Mouse (Mus musculus) heart, embryonic 11.5 days (tissue): ENCODE data around the gene Crtc1. TPM values are rescaled to one million over a fixed set of nuclear protein-coding genes. Genes with fewer than 3 reads are reported as not detected.

Source experiments
- ATAC-seq: fragments of 200-750 bp; cut with Nextera tagmentation; replicated peaks from 2 replicates; pipeline ENCODE4 v1.8.0; 2017; ENCODE audit warnings: moderate library complexity; ENCODE audit not compliant: insufficient number of reproducible peaks, low FRiP score, low TSS enrichment
- H3K27ac ChIP-seq: fragments of 300-500 bp; sonication (generic); 2 replicates; pipeline ENCODE4 v1.5.1; 2014; ENCODE audit warnings: mild to moderate bottlenecking, low read depth, low read length
- H3K27me3 ChIP-seq: fragments of 300-500 bp; sonication (generic); 2 replicates; pipeline ENCODE4 v1.6.1; 2014; ENCODE audit warnings: mild to moderate bottlenecking, low read length, mixed read lengths; ENCODE audit not compliant: control insufficient read depth, insufficient read depth
- H3K36me3 ChIP-seq: fragments of 300-500 bp; sonication (generic); 2 replicates; pipeline ENCODE4 v1.6.1; 2014; ENCODE audit warnings: mild to moderate bottlenecking, low read length, moderate library complexity, mixed read lengths; ENCODE audit not compliant: control insufficient read depth, insufficient read depth
- H3K4me1 ChIP-seq: fragments of 300-500 bp; sonication (generic); 2 replicates; pipeline ENCODE4 v1.6.1; 2014; ENCODE audit warnings: low read length; ENCODE audit not compliant: control insufficient read depth, insufficient read depth
- H3K4me2 ChIP-seq: fragments of 300-500 bp; sonication (generic); 2 replicates; pipeline ENCODE4 v1.6.1; 2014; ENCODE audit warnings: mild to moderate bottlenecking, moderate library complexity
- H3K4me3 ChIP-seq: fragments of 300-500 bp; sonication (generic); 2 replicates; pipeline ENCODE4 v1.5.1; 2014; ENCODE audit warnings: low read depth, low read length
- H3K9ac ChIP-seq: fragments of 300-500 bp; sonication (generic); 2 replicates; pipeline ENCODE4 v1.6.1; 2014; ENCODE audit warnings: mild to moderate bottlenecking, low read depth, low read length, moderate library complexity
- H3K9me3 ChIP-seq: fragments of 300-500 bp; sonication (generic); replicated peaks from 2 replicates; pipeline ENCODE4 v1.6.1; 2016; ENCODE audit warnings: low read length; ENCODE audit not compliant: control insufficient read depth
- WGBS: fragments of 180-500 bp; shearing (Covaris S2); extraction: QIAGEN DNeasy Blood & Tissue Kit; methylation state at CpG from one replicate; pipeline ENCODE4 v1.1.7; 2014; ENCODE audit not compliant: insufficient replicate concordance; 5-methylcytosine and 5-hydroxymethylcytosine counted together
- polyA plus RNA-seq: library from polyadenylated mRNA; unstranded; fragments of >200 nt; fragmentation: Nextera tagmentation; extraction: Ambion mirVana; gene quantifications from 2 replicates; pipeline ENCODE4 v1.2.1, GENCODE M21; 2014

Gene Crtc1
- 11.6 and 13.5 TPM in 2 replicates for polyA plus RNA-seq

DNA sequence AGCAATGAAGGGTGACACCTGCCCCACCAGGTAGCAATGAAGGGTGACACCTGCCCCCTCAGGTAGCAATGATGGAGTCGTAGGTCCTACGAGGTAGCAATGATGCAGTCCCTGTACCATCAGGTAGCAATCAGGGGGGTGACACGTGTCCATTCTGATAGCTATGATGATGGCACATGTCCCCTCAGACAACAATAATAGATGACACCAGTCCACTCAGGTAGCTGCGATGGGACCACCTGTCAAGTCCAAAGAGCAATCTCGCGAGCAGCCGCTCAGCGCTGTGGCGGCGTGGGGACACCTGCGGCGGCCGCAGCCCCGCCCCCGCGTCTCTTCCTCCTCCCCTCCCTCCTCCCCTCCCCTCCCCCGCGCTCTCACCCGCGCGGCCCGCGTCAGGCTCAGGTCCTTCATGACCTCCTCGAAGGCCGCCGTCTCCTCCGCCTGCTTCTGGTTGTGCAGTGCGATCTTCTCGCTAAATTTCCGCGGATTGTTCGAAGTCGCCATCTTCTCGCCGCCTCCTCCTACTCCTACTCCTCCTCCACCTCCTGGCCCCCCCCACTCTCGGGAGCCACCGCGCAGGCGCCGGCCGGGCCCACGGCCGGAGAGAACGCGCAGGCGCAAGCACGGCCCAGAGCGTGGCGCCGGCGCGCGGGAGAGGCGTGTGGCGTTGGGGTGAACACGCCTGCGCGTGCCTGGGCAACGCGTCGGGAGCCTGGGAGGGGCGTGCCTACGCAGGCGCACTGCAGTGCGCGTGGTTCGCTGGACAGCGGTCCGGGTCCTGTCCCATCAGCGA lies at the start of gene Crtc1:
Gene Crtc1, minus strand, starts transcription at position 525 of the 793 bp plus-strand sequence.
- Histone ChIP-seq H3K27ac (peak within 1 kb of the TSS; percentile 81), H3K4me3 (peak within 1 kb of the TSS; percentile 77), H3K4me2 (peak within 1 kb of the TSS; percentile 96), H3K9ac (peak within 1 kb of the TSS; percentile 77), H3K9me3 (no peaks in the 10 kb centered on the region), H3K4me1 (peaks cover 4% of the 10 kb centered on the region; the same call in 1 of the 2 replicates), H3K36me3 (no peaks in the 10 kb centered on the region), H3K27me3 (no peaks in the 10 kb centered on the region)
- peak; percentile 97 for ATAC-seq
- under 1% methylated on average over 67 of the region's 70 CpGs for WGBS

DNA sequence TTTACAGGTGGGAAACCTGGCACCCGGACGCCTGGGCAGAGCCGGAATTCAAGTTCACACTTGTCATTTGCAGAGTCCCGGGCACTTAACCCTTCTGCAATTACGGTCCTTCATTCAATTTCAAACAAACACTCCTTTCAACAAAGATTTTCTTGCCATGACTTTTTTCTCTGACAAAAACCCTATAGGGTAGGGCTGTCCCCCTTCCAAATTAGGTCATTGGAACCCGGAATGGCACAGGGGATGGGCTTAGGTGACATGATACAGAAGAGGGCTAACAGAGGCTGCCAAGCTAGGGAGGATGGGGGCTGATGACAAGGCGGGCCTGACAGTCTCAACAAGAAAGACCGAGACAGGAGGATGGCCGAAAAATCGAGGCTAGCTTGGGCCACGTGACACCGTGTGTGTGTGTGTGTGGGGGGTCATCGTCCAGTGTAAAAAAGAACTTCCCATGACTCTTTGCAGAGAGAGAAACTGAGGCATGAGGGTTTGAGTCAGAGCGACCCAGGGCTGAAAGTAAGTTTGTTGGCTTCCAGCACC lies 49.6 kb upstream of the Crtc1 start:
- Histone ChIP-seq H3K4me2 (peak overlapping the region; percentile 70), H3K9ac (peak overlapping the region; percentile 46; the same call in 1 of the 2 replicates), H3K4me3 (peak overlapping the region; percentile 46), H3K27ac (no peak overlapping the region), H3K4me1 (peaks cover 44% of the 10 kb centered on the region), H3K27me3 (peaks cover 98% of the 10 kb centered on the region), H3K36me3 (no peaks in the 10 kb centered on the region), H3K9me3 (no peaks in the 10 kb centered on the region)
- ATAC-seq = no peak
- WGBS = 2% methylated on average over 14 of the region's 14 CpGs

DNA sequence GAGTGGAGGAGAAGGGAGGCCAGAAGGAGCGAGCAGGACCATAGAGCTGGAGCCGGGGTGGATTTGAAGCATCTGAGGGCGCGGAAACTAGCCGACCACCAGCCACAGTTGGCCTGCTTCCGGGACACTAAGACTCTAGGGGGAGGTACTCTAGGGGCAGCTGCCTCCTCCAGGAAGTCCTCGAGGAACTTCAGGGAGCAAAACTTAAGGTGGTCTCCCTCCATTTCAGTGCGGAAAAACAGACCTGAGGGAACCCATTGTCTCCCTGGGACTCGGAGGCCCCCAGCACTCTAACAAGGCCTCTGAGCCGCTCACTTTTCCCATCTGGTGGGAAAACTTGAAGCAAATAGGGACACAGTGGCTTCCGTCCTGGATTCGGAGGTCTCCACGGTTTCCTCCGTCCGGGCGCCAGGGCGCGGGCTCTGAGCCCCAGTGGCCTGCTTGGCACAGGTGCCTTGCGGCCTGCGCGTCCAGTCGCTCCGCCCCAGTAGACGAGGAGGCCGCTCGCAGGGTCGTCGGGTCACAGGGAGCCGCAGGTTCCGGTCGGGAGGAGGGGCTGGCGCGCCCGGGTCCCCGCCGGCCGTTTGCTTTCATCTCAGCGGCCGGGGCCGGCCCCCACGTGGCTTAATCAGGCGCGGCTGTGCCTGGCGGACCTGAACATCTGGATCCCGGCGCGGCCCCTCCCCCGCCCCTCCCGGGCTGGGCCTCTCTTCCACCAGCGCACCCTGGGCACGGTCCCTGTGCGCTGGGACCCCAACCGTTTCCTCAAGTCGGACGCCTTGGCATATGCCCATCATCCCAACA lies 48.8 kb upstream of the Crtc1 start:
- H3K9me3 ChIP-seq = no peaks in the 10 kb centered on the region

DNA sequence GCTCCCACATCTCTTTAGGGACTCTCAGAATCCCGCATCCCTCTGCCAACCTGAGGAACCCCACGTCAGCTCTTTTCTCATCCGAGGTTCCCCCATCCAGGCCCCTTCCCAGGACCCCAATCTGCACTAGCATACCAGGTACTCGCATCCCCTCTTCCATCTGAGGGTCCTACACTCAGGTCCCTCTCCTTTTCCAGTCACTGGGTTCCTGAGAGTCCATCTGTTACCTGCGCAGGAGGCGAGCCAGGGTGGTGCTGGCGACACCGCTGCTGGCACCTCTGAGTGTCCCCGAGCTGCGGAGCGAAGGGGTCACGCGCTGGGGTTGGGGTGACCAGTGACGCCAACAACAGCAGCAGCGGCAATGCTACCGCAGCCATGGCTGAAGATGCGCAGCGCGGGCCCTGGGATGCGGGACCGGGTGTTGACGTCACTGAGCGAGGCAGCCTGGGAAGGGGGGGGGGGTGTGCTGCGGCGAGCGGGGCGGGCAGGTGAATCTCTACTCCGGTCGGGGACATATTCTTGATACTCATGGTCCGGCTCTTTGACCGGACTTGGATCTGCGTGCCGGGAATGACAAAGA lies 47.7 kb upstream of the Crtc1 start, which contains the start of gene Tmem59l:
Gene Tmem59l, minus strand, starts transcription at position 418 of the 580 bp plus-strand sequence.
- H3K27ac ChIP-seq = no peak within 1 kb of the TSS
- H3K9ac ChIP-seq = peak within 1 kb of the TSS; percentile 46; the same call in 1 of the 2 replicates
- WGBS = 5% methylated on average over 33 of the region's 33 CpGs
- no peak for ATAC-seq
- peaks cover 29% of the 10 kb centered on the region for H3K4me1 ChIP-seq
- H3K27me3 ChIP-seq = peaks cover 94% of the 10 kb centered on the region
- H3K9me3 ChIP-seq = no peaks in the 10 kb centered on the region
- H3K4me2 ChIP-seq = peak within 1 kb of the TSS; percentile 70
- no peaks in the 10 kb centered on the region for H3K36me3 ChIP-seq
- peak within 1 kb of the TSS; percentile 46 for H3K4me3 ChIP-seq

More for the DNA sequence above, 48.8 kb upstream of the Crtc1 start:
- Histone ChIP-seq H3K4me3 (peak overlapping the region; percentile 46), H3K4me2 (peak overlapping the region; percentile 70), H3K9ac (peak overlapping the region; percentile 46; the same call in 1 of the 2 replicates), H3K36me3 (no peaks in the 10 kb centered on the region), H3K4me1 (peaks cover 36% of the 10 kb centered on the region), H3K27me3 (peaks cover 98% of the 10 kb centered on the region), H3K27ac (no peak overlapping the region)
- 3% methylated on average over 55 of the region's 55 CpGs for WGBS
- 0 out of 2 replicates have a peak, but pooled peaks have one; percentile 33 for ATAC-seq

DNA sequence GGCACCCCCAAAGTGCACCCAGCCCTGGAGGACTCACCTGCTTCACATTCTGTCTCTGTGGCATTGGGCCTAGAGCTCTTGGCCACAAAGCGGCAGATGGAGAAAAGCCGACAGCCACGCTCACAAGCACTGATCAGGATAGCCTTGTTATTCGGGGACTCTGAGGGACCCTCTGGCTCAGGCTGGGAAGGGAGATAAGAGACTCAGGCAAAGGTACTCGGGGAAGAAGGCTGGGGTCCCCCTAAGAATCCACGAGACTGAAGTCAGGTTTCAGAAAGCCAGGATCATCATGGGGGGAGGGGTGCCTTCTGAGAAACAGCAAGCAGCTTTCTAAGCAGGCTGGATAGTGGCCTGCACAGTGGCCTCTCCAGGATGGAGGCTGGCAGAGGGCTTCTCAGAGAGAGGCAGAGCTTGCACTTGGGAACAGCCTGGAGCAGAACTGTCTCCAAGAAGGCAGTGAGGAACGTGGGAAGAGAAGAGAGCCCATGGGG lies 46.9 kb upstream of the Crtc1 start:
- H3K4me3 ChIP-seq = no peak overlapping the region
- peaks cover 29% of the 10 kb centered on the region for H3K4me1 ChIP-seq
- H3K4me2 ChIP-seq = no peak overlapping the region
- H3K9me3 ChIP-seq = no peaks in the 10 kb centered on the region
- no peak overlapping the region for H3K9ac ChIP-seq
- H3K27me3 ChIP-seq = peaks cover 89% of the 10 kb centered on the region
- ATAC-seq = no peak
- 30% methylated on average over 7 of the region's 7 CpGs for WGBS
- no peaks in the 10 kb centered on the region for H3K36me3 ChIP-seq
- H3K27ac ChIP-seq = no peak overlapping the region

DNA sequence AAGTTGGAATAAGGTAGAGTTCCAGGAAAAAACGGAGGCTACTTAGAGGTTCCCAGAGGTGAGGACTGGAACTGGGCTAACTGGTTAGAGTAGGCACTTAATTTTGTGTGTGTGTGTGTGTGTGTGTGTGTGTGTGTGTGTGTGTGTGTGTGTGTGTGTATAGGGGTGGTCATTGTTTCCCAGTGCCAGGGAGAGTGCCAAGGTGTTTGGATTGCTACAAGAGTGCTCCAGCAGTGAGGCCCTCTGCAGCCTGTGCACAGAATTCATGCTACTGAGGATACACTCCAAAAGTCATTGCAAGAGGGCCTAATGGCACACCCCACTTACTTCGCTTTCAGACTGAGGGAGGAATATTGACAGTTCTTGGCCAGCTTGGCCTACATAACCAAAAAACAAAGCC lies 43.6 kb upstream of the Crtc1 start:
- peaks cover 4% of the 10 kb centered on the region for H3K4me1 ChIP-seq
- H3K27ac ChIP-seq = no peak overlapping the region
- peaks cover 70% of the 10 kb centered on the region for H3K27me3 ChIP-seq
- no peaks in the 10 kb centered on the region for H3K9me3 ChIP-seq
- no peak overlapping the region for H3K4me3 ChIP-seq
- H3K9ac ChIP-seq = no peak overlapping the region
- no peaks in the 10 kb centered on the region for H3K36me3 ChIP-seq
- ATAC-seq = no peak
- WGBS = 37% methylated on average over 2 of the region's 2 CpGs
- no peak overlapping the region for H3K4me2 ChIP-seq

DNA sequence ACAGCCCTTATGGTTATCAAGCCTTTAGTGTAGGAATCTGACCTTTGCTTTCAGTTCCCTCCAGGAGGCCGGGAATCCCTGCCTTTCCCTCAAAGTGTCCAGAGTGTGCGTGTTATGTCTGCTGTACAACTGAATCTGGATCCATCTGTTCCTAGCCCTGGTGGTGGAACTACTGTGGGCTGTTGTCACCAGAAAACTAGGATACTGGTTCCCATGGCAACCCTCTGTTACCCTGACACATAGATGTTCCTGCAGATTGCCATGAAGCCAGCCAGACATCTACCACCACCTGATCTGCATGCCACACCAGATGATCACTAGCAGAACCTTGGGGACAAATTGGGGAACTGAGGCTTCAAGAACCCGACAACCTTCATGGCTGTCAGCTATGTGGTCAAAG lies 42.5 kb upstream of the Crtc1 start:
- no peak for ATAC-seq
- Histone ChIP-seq H3K4me3 (no peak overlapping the region), H3K4me1 (peaks cover 4% of the 10 kb centered on the region), H3K36me3 (no peaks in the 10 kb centered on the region), H3K9ac (no peak overlapping the region), H3K27me3 (peaks cover 62% of the 10 kb centered on the region), H3K27ac (no peak overlapping the region), H3K4me2 (no peak overlapping the region), H3K9me3 (no peaks in the 10 kb centered on the region)
- WGBS = 61% methylated on average over 3 of the region's 3 CpGs
